Mouse (Mus musculus): ENCODE results near the gene Ntn5.

The Ntn5 gene

GRCm38 (mm10) chr7:45730727-45731431 lies 47.1 kb downstream of the Ntn5 start:
- DNase-seq = peak; percentile 68

GRCm38 (mm10) chr7:45733477-45733876 lies 49.7 kb downstream of the Ntn5 start:
- DNase-seq = peak; percentile 85

DNA sequence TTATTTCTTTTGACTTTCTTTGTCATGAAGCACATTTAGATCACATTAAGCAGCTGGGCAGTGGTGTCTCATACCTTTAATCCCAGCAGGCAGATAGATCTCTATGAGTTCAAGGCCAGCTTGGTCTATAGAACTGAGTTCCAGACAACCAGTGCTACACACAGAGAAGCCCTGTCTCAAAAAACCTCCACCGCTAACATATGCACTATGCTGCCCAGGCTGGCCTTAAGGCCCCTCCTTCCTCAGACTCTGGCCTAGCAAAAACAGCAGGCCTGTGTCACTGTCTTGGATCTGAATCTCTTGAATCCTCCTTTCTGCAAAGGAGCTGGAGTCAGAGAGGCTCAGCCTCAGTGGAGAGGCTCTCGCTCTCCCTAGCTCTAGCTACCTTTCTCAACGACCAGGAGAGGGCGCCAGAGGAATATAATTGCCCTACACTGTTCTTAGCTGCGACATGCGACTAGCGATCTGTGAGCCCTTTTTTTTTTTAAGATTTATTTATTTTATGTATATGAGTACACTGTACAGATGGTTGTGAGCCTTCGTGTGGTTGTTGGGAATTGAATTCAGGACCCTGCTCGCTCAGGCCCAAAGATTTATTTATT lies 55.4 kb downstream of the Ntn5 start:
- DNase-seq = peak; percentile 86

DNA sequence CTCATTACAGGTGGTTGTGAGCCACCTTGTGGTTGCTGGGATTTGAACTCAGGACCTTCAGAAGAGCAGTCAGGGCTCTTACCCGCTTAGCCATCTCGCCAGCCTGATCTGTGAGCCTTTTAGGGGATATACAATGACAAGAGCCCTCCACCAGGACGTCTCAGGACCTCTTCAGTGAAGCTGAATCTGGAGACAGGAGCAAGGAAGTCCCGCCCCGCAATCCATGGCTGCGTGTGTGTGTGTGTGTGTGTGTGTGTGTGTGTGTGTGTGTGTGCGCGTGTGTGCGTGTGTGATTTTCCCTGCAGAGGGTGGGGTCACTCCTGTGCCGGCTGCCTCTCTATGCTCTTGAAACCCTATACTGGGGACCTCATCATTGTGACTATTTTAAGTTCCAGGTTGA lies 56.0 kb downstream of the Ntn5 start:
- no peak for DNase-seq

- DNase-seq = no peak
Measured at GRCm38 (mm10) chr7:45741308-45741707, 57.5 kb downstream of the Ntn5 start.

DNA sequence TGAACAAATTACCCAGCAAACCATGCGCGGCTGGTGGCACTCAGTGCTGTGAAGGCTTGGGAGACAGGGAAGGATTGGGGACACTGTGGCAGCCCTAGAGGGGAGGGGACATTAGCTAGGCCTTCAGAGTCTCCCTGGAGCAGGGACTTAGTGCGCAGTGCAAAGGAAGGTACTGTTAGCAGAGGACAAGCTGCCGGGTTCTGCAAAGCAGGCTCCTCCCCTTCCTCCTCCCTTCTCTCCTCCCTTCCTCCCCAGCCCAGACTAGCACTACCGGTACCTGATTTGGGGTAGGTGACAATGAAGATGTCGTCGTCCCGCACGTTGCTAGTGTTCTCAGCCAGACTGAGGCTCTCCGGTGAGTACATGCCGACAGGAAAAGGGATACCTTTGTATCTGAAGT lies 58.0 kb downstream of the Ntn5 start:
- peak; percentile 65 for DNase-seq

DNA sequence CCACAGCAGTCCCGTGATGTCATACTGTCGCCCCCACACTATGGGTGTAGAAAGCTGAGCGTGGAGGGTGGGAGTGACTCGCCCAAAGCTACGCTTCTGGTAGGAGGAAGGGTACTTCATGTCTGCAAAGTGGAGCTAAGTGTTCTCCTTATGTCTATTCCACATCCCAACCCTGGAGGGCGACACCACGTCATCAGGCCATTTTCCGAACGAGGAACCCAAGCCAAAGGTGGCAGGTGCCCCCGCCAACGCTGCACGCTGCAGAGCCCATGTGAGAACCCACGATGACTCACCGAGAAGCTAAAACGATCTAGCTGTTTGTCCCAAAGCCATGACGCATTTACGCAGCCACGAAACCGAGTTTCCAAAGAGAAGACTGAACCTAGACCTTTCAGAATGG lies 58.5 kb downstream of the Ntn5 start:
- DNase-seq = peak; percentile 43
